Mouse (Mus musculus) gastrocnemius, postnatal 4 days (tissue): Measurements from ENCODE around the gene Myh7. TPM values are rescaled to one million over a fixed set of nuclear protein-coding genes. Genes with fewer than 3 reads are reported as not detected.

Source experiments
- DNase-seq, 2 experiments: peaks; one replicate each; pipeline ENCODE4 v3.0.0; 2021 to 2022; ENCODE audit warnings: low spot score in 2 of 2, mixed read lengths in 2 of 2
- total RNA-seq, 2 experiments: library from RNA; stranded (reverse); gene quantifications; 2 replicates each; pipeline ENCODE4 v1.2.3; 2021

Gene Myh7
- total RNA-seq, 2 experiments from 2014 or later: 492 to 506 TPM

DNA sequence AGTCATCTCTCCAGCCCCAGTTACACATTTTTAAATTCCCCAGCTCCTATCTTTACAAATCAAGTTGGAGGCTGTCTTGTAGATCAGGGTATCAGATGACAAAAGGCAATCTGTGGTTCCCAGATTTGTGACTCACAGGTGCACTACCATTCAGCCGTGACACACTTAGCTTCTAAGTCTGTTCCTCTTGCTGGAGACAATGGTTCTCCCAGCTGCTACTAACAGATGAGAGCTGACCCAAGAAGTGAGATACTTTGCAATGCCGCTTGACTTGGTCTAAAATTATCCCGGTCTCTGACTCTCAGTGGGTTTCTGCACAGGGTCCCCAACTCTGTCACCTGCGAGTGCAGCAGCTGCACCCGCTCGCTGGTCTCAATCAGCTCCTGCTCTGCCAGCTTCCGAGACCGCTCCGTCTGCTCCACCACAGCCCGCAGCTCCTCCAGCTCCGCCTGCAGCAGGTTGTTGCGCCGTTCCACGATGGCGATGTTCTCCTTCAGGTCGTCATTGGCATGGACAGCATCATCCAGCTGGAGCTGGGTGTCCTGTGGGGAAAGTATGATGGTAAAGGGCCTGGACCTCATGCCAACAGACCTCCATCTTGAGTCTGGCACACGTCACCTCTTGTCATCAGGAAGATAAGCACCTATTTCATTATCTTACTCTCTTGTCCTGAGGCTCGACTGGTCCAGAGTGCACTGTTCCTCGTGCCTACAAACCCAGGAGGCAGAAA is 48.3 kb downstream of the Myh7 start:
- DNase-seq: no peak

DNA sequence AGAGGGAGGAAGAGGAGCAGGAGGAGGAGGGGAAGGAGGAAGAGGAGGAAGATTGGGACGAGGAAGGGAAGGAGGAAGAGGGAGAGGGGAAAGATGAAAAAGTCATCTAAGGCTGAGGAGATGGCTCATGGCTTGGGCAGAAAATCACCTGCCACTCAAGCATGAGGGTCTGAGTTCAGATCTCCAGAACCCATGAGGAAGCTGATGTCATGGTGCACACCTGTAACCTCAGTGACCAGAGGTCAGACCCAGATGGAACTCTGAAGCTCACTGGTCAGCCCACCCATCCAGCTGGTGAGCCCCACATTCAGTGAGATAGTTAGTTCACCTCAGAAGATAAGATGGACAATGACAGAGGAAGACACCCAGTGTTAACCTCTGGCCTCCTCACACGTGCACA is 49.5 kb downstream of the Myh7 start:
- no peak for DNase-seq

DNA sequence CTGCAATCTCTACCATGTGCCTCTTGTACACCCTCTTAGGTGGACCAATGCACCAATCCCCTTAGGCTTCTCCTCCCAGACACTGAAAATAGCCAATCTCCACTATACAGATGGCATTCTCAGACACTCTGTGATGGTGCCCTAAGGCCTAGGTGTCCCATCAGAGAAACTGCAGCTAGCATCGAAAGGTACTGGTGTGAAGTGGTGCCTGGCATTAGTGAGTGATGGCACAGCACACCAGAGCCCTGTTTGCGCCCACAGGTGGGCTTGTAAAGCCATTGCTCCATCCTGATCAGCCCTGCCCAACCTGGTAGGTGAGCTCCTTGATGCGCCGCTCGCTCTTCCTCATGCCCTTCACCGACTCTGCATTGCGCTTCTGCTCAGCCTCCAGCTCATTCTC is 50.5 kb downstream of the Myh7 start:
- DNase-seq: no peak

DNA sequence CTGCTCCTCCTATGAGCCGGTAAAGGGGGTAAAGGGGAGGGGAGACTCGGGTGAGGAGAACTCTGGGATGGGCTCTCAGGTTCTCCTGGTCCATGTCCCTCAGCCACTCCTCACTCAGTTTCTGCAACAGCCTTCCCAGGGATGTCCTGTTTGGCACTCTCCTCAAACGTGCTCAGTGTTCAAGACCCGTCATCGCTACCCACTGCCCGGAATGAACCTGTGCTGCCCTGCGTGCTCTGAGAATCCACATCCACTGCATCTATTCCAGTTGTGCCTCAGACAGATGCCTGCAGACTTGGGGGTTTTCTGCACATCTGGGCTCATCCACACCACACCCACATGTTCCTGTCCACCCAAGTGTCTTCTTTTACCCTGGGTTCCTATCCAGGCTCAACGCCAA is 51.9 kb downstream of the Myh7 start:
- no peak for DNase-seq

DNA sequence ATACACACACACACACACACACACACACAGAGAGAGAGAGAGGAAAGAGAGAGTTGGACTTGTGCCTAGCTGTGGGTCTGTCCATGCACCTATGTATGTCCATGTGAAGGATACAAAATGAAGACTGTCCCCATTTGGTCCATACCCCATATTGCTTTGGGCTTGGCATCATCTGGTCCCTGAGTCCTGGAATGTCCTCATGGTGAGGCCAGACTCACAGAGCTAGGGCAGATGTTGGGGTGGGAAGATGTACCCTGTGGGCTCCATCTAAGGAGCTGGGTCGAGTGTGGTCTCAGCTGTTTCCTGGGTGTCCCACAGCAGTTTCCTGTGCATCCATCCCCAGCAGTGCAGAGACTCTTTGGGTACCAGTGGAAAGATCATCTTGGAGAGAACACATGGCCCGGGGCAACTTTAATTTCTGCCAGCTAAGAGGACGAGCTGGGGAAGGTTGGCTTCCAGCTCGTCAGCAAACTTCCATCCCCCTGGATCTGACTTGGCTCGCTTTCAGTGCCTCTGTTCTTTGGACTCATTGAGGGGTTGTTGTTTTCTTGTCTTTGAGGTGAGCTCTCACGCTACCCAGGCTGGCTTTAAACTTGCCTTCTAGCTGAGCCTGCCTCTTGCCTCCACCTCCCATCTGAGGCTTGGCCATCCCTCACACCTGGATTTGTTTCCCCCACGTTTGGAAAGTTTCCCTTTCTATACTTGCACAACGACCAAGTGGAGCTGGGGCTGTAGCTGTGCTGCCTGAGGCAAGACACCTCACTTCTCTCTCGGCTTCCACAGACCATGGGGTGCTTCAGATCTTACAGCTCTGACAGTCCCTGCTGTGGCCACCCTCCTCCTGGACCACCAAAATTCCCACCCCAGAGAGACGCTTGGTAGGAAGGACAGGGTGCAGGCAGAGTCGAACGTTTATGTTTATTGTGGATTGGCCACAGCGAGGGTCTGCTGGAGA is 53.1 kb downstream of the Myh7 start:
- DNase-seq: no peak

DNA sequence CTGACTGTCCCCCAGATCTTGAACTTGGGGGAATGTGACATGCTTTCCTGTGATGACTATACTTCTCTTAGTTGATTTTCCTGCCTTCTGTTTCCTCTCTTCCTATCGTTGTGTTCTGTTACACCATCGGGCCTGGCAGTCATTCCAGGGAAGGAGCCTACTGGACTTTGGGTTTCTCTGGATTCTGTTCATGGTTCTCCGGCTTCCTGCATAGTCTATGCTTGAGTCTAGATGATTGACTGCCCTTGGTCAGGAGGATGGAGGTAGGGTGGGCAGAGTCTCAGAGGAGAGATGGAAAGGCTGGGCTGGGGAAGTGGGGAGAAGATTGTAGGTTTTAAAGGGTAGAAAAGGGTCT is 54.3 kb downstream of the Myh7 start:
- no peak for DNase-seq

DNA sequence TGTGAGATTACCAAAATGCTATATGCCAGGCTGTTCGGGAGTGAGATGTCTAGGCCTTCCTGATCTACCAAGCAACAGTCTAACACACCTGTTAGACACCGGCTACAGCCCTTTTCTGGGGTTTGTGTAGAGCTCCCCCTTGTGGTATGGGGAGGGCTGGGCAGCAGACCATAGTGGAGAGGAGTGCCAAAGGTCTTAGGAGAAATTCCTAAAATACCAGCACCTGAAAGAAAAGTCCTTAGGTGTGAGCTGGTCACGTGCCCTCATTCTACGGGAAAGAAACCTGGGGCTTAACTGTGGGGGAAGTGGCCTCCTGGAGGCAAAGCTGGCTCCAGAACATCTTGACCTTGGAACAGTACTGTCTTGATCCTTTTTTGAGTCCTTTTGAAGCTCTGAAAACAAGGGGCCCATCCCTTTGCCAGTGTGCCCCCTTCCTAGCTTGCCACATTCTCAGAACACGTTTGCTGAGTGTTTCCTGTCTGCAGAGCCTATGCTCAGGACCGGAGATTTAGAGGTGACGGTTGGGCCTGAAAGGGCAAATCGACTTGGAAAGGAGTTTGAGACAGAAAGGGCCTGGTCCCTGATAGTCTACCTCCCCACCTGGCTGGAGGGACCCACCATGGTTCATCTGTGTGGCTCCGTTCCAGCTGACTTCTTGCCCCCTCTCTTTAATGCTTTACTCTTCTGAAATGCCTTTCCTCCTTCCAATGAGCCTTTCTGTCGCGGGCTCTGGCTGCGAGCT is 54.8 kb downstream of the Myh7 start:
- no peak for DNase-seq

DNA sequence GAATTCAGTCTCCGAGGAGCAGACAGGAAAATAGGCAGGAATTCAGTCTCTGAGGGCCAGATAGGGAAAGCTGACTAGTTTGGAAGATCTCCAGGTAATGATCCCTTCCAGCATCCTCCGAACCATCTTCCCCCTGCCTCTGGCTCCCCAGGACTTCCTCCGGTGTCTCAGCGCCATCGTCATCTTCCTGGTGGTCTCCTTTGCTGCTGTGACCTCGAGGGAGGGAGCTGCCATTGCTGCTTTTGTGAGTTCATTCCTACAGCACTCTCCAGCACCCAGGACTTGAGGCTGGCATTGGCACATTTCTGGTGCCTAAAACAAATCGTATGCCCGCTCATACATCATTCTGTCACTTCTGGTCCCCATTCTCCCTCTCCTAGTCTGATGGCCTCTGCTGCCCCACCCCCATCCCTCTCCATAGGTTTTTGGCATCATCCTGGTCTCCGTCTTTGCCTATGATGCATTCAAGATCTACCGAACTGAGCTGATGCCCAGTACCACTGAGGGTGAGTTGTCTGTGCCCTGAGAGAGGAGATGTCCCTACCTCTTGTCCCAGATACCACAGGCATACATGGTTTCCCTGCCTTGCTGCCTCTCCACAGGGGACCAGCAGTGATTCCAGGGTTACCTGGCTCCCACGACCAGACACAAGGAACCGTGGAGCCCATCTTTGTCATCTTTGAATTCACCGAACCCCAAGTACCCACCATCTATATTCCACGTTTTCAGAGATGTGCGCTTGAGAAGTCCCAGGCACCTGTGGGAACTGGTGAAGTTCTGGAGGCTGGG is 55.8 kb downstream of the Myh7 start:
- no peak for DNase-seq

DNA sequence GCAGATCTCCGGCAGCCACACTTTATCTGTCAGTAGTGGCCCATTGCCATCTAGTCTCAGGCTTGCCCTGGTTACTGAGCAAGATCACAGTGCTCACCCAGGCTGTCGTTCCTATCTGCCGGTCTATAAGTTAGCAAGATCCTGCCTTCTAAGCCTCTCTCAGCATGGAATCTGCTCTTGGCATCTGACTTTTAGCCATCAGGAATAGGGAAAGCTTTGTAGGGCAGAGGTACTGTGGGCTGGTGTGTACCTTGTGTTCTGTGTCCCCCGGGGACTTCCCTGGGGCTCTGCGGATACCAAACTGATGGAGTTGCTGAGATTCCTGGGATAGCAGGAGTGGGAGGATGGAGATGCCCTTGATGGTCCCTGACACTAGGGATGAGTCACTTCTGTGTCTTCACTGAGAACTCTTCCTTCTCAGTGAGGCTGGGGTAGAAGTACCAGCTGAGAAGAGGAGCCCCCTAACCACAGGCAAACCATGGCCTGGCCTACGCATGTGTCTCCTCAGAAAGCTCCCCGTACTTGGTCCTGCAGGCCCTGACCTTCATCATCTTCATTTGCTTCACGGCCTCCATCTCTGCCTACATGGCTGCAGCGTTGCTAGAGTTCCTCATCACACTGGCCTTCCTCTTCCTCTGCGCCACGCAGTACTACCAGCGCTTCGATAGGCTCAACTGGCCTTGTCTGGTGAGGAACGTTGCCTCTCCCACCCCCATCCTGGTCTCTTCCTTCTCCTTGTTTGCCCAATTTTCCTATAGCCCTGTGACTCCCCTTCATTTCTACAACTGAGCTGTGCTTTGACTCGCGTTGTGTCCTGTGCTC is 56.9 kb downstream of the Myh7 start:
- no peak for DNase-seq

DNA sequence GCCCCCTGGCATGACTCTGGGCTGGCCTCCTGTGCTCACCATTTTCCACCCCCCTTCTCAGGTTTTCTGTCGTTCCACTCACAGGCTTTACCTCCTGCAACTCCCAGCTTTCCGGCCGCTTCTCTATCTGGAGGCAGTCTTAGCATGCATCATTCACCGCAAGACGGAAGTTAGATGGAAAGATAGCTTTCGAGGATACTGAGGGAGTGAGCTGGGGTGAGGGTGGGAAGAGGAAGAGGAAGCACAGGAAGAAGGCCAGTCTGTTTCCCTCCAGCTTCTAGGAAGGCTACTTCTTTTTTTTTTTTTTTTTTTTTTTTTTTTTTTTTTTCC is 57.6 kb downstream of the Myh7 start:
- no peak for DNase-seq

DNA sequence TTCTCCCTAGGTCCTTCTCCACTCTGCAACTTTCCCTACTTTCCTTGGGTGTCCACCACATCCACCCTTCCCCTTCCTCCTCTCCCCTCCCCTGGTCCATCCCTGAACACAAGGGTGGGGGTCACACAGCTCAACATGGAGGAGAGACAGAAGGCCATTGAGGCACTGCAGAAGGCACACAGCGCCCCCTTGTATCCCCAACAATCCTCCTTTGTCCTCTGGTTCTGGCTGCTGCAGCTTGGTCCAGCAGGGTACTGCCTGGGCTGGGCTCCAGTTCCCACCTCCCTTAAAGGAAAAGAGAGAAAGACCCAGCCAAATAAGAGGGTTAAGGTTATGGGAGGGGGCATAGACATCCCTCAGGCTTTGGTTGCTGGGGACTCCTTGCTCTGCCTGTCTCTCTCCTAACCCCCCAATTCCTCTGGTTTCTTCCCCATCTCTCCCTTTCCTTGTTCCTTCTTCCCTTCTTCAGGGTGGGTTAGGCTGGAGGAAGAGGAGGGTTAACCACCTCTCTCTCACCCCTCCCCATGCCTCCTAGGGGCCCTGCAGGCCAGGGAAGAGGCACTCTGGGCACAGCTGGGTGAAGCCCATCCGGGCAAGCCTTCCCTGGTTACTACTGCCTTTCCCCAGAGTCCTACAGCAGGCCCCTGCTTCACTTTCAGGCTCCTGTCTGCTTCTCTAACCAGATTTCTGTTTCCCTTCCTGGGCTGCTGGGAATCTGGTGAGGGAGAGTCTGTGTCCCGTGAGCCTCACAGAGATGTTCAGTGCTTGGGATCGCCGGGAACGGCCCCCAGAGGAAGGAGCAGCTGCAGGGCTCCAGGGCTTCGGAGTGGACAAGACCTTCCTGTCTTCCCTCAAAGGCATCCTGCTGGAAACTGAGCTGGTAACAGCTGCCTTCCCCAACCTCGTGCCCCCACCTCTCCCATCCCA is 58.3 kb downstream of the Myh7 start, which contains the start of gene Cmtm5:
Cmtm5 (plus strand) TSS at position 358 of the 927 bp plus-strand sequence.
- DNase-seq: peak in 1 of 2 experiments; percentile 32

DNA sequence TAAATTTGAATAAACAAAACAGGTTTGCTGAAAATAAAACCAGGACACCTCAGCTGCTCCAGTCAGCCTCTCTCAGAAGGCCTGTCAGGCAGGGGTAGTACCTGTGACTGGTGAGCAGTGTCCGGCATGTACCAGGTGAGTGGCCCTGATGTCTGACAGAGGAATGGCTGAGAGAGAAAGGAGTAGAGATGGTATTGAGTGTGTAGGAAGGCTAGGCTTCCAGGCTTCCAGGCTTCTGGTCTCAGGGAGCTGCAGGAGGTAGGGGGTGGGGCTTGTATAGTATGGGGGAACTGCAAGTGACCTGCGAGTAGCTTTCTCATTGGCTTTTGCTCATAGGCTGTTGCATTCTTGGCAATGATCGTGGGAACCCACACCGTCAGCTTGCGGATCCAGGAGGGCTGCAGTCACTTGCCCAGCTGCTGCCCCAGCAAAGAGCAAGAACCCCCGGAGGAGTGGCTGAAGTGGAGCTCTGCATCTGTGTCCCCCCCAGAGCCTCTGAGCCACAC is 61.7 kb downstream of the Myh7 start, which contains the start of gene Il25:
Il25 (plus strand) TSS at position 51 of the 506 bp plus-strand sequence.
- no peak for DNase-seq

DNA sequence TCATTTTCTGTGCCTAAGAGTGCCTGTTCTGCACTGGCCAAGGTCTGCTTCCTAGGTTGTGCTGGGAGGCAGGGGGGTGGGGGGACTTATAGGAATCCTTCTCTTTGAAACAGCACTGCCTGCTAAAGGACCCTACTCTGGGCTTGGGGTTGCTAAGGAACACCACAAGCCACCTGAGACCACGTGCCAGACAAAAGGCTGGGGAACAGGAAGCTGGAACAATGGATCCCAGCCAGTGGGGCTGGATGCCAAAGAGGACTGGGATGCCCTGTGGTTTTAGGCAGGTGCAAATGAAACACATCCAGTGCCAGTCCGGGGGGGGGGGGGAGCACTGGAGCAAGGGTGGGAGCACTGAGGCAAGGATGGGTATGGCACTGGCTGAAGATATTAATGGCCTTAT is 64.0 kb downstream of the Myh7 start:
- no peak for DNase-seq

DNA sequence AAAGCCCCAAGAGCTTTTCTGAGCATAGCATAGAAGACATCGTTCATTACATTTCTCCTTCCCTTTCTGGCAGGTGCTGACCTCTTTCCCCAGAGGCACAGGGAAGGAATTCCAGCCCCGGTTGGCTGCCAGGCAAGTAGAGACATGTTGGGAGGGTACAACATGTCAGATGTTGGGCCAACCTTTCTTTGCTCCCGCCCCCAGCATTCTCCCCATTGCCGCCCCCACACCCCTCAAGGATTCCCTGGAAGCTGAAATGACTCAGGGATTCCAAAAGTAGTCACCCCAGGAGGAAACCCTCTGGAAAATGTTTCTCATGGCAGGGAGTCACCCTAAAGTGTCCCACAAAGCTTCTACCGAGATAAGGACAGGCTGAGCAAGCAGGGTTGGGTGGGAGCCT is 64.6 kb downstream of the Myh7 start:
- DNase-seq: no peak

DNA sequence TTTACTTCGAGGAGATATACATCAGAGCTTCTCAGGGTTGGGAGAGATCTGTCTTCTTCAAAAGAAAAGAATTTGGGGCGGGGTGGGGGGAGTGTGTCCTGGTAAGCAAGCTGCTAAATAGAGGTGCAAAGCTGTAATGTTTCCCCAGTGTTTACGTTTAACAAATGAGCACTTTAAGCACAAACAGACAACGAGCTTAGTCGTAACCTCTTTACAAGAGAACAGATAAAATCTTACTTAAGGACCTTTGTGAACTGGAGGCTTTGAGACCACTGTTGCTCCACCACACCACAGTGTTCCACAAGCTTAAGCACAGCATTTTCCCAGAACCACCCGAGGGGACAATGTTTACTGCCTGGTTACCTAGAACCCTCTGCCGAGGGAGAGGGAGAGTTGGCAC is 67.1 kb downstream of the Myh7 start:
- DNase-seq: no peak

DNA sequence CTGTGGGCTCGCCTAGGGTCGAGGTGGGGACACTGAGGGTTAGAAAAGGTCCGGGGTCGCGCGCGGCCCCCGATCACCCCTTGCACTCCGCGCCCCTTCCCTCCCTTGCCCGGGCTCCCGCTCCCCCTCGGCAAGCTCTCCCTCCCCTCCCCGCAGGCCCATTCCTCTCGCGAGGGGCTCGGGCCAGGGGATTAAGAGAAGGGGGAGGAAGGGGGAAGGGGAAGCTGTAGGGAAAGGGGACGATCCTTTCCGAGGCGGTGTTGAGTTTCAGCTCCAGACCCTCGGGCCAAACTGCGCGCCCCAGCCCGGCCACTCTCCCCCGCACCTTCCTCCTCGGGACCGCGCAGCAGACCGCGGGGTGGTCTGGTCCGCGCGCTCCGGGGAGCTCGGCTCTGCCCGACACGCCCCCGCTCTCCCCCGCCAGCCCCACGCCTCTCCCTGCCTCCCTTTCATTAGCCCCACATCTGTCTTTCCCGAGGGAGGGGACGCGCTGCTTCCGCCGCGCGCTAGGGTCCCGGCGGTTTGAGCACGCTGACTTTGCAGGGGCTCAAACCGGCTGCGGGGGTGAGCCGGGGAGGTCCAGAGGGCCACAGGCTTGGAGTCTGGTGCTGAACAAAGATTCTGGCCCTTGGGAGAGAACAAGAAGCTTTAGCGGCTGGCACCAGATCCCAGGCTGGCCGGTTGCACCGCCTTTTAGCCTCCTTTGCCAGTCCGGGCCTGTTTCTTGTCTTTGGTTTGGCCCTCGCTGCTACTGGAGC is 67.8 kb downstream of the Myh7 start:
- peak; percentile 82 to 85 for DNase-seq

DNA sequence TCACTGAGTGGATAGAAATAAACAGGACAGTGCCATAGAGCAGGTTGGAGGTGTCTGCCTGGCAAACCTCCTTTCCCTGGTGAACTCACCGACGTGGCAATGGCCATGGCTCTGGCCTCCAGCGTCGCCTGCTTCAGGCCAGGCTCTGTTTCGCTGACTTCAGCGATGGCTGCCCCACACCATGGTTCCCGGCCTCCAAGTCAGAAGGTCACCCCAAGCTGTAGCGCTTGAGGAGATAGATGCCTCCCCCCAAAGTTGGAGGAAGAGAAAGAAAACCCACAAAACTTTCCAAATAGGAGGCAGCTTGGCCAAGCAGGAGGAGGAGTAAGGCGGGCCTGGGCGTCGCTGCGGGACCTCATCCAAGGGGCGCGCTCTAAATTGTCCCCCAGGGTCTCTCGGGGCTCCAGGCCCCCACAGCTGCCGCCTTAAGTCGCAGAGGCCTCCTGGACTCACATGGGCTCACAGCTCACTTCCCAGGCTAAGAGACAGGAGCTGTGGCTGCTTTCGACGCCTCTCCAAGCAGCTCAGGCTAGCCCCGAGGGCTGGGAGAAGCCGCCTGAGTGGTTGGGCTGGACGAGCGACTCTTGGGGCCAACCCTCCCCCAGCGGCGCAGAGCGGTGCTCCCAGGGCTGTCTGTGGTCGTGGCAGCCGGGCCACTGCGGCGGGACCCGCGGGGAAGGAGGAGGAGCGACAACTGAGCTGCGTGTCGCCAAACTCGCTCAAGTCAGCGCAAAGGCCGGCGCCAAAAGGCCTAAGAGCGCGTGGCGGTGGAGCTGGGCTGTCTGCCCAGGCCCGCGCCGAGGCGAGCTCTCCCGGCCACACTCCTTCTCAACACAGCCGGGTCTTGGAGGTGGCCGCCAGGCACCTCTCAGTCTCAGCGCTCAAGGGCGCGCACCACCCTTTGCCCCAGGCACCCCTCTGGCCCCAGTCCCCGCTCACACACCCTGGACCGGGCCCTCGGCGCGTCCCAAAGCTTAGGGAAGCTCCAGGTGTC is 68.8 kb downstream of the Myh7 start, which contains the start of gene Efs:
Efs (minus strand) TSS at position 778 of the 994 bp plus-strand sequence.
- peak; percentile 60 to 83 for DNase-seq
